ENCODE assay signal across 7 mouse cellular contexts in genomic region chr2:85252343-85253285, GRCm38 (mm10). TPM values are rescaled to one million over a fixed set of nuclear protein-coding genes. Genes with fewer than 3 reads are reported as not detected.
DNase-seq lines count a peak whose midpoint lies in the region; ATAC-seq and TF ChIP-seq lines count a peak whose summit lies in the region.

No protein-coding gene starts in this region.

- H3K4me2 ChIP-seq in midbrain, embryonic 14.5 days (ENCODE audit: low read length) = no peak overlapping the region
- no peak overlapping the region for H3K4me2 ChIP-seq in midbrain, embryonic 11.5 days
- no peak overlapping the region for H3K4me2 ChIP-seq in kidney, embryonic 15.5 days

- H3K27me3 ChIP-seq in midbrain, embryonic 14.5 days (ENCODE audit: control insufficient read depth, insufficient read depth, low read length) = no peaks in the 10 kb centered on the region
- H3K27me3 ChIP-seq in midbrain, embryonic 11.5 days (ENCODE audit: control insufficient read depth, insufficient read depth, low read length) = no peaks in the 10 kb centered on the region
- H3K27me3 ChIP-seq in kidney, embryonic 15.5 days = peaks cover 5% of the 10 kb centered on the region; the same call in 1 of the 2 replicates

- no peaks in the 10 kb centered on the region for H3K36me3 ChIP-seq in midbrain, embryonic 14.5 days (ENCODE audit: control insufficient read depth, insufficient read depth, low read length)
- H3K36me3 ChIP-seq in midbrain, embryonic 11.5 days (ENCODE audit: control insufficient read depth, insufficient read depth, low read length) = no peaks in the 10 kb centered on the region
- H3K36me3 ChIP-seq in kidney, embryonic 15.5 days = no peaks in the 10 kb centered on the region

- ATAC-seq in midbrain, embryonic 14.5 days (ENCODE audit: low FRiP score, low TSS enrichment) = no peak
- no peak for ATAC-seq in midbrain, embryonic 11.5 days (ENCODE audit: low FRiP score)
- ATAC-seq in kidney, embryonic 15.5 days (replicated peaks; ENCODE audit: low FRiP score) = 0 out of 2 replicates have a peak, but pooled peaks have one; percentile 46

- TF ChIP-seq POLR2A in olfactory bulb, adult 2 months (IDR thresholded peaks at IDR 0.05; ENCODE audit: insufficient read depth, low read depth, low read length) = no peak

- no peak overlapping the region for H3K27ac ChIP-seq in midbrain, embryonic 14.5 days (replicated peaks; ENCODE audit: low read depth, low read length)
- H3K27ac ChIP-seq in midbrain, embryonic 11.5 days (ENCODE audit: low read depth, low read length) = no peak overlapping the region
- peak overlapping the region; percentile 41 for H3K27ac ChIP-seq in kidney, embryonic 15.5 days
- peak overlapping the region; percentile 87 for H3K27ac ChIP-seq in olfactory bulb, adult 2 months (ENCODE audit: insufficient read depth, low read depth, low read length)

- H3K9me3 ChIP-seq in midbrain, embryonic 14.5 days (ENCODE audit: control insufficient read depth, low read length) = no peaks in the 10 kb centered on the region
- H3K9me3 ChIP-seq in midbrain, embryonic 11.5 days (ENCODE audit: control insufficient read depth, low read length) = no peaks in the 10 kb centered on the region
- no peaks in the 10 kb centered on the region for H3K9me3 ChIP-seq in kidney, embryonic 15.5 days (replicated peaks)

- H3K4me3 ChIP-seq in midbrain, embryonic 14.5 days (replicated peaks; ENCODE audit: low read depth, low read length) = no peak overlapping the region
- no peak overlapping the region for H3K4me3 ChIP-seq in midbrain, embryonic 11.5 days (ENCODE audit: low read depth, low read length)
- no peak overlapping the region for H3K4me3 ChIP-seq in kidney, embryonic 15.5 days (replicated peaks)
- H3K4me3 ChIP-seq in olfactory bulb, adult 2 months (ENCODE audit: insufficient read depth, low read depth, low read length) = no peak overlapping the region

- no peak overlapping the region for H3K9ac ChIP-seq in midbrain, embryonic 14.5 days (replicated peaks; ENCODE audit: low read length)
- no peak overlapping the region for H3K9ac ChIP-seq in midbrain, embryonic 11.5 days (ENCODE audit: low read length)
- H3K9ac ChIP-seq in kidney, embryonic 15.5 days = no peak overlapping the region

- DNase-seq in midbrain, embryonic 14.5 days = peak; percentile 11
- DNase-seq in midbrain, embryonic 11.5 days (ENCODE audit: low spot score, missing footprints) = no peak
- peak; percentile 47 to 78 for DNase-seq in heart, adult 9 months (ENCODE audit: low spot score in 2 of 2)
- no peak for DNase-seq in spleen, adult 12 weeks (ENCODE audit: low spot score)
- DNase-seq in urinary bladder, postnatal 4 days (ENCODE audit: low spot score in 2 of 2) = no peak

- no peak for TF ChIP-seq CTCF in olfactory bulb, adult 2 months (IDR thresholded peaks at IDR 0.05; ENCODE audit: insufficient read depth, low read depth, low read length)

- 50% methylated on average over 16 of the region's 16 CpGs for WGBS in midbrain, embryonic 14.5 days
- WGBS in midbrain, embryonic 11.5 days = 51% methylated on average over 16 of the region's 16 CpGs
- 29% methylated on average over 16 of the region's 16 CpGs for WGBS in kidney, embryonic 15.5 days
- WGBS in olfactory bulb, adult 2 months = 24% methylated on average over 16 of the region's 16 CpGs

- H3K4me1 ChIP-seq in midbrain, embryonic 14.5 days (ENCODE audit: control insufficient read depth, insufficient read depth, low read length) = no peaks in the 10 kb centered on the region
- no peaks in the 10 kb centered on the region for H3K4me1 ChIP-seq in midbrain, embryonic 11.5 days (ENCODE audit: control insufficient read depth, insufficient read depth, low read length)
- H3K4me1 ChIP-seq in kidney, embryonic 15.5 days = no peaks in the 10 kb centered on the region
- H3K4me1 ChIP-seq in olfactory bulb, adult 2 months (ENCODE audit: control insufficient read depth, insufficient read depth, low read length) = peaks cover 11% of the 10 kb centered on the region

RNA-seq across cellular contexts. Expression of gene Lrrc55, which starts 55.6 kb away (rescaled TPM):
- polyA plus RNA-seq in midbrain, embryonic 14.5 days (2014; fragmentation: Nextera tagmentation; extraction: Ambion mirVana) = 9.6 and 13.8 TPM in 2 replicates
- polyA plus RNA-seq in midbrain, embryonic 11.5 days (2014; fragmentation: Nextera tagmentation; extraction: Ambion mirVana) = 1.2 and 1.3 TPM in 2 replicates
- polyA plus RNA-seq in kidney, embryonic 15.5 days (2015; fragmentation: Nextera tagmentation; extraction: Ambion mirVana) = 0.40 and 0.65 TPM in 2 replicates
- 119 TPM in 1 of 2 replicates, not detected in the other for polyA plus RNA-seq in olfactory bulb, adult 2 months (2012; ENCODE audit: insufficient read depth, insufficient read length, low replicate concordance, missing spikeins)

Comparison
In these comparisons a context has a peak if more than half of its experiments do, and no peak if none do; other contexts are left out.
1. DNase-seq: peak in midbrain, embryonic 14.5 days (single experiment) and heart, adult 9 months (2 of 2); none in midbrain, embryonic 11.5 days (single experiment), spleen, adult 12 weeks (single experiment) and urinary bladder, postnatal 4 days (0 of 2).
2. H3K27ac ChIP-seq: peak in kidney, embryonic 15.5 days (single experiment) and olfactory bulb, adult 2 months (single experiment); none in midbrain, embryonic 14.5 days (single experiment) and midbrain, embryonic 11.5 days (single experiment).